Mouse (Mus musculus): ENCODE data around the gene Grm4. TPM values are rescaled to one million over a fixed set of nuclear protein-coding genes. Genes with fewer than 3 reads are reported as not detected.

Gene Grm4
- total RNA-seq, 2 experiments from 2014 or later, result 0.11 to 0.44 TPM

Other genes with a start within 250 kb of the Grm4 start
- gene Hmga1, start 35.1 kb upstream of the Grm4 start, total RNA-seq (2021), result 10 to 100 TPM; 35.2 to 42.0 TPM
- gene AI413582, start 44.4 kb upstream of the Grm4 start, total RNA-seq (2021), result 1 to 10 TPM; 7.3 to 7.7 TPM
- gene Nudt3, start 102.1 kb upstream of the Grm4 start, total RNA-seq (2021), result 100 to 1,000 TPM; 343 TPM
- under 1 TPM in 1 of 2 experiments, not detected in 1; 0.94 TPM for gene RPS10-NUDT3, start 113.8 kb upstream of the Grm4 start, total RNA-seq (2021)
- gene Rps10, start 115.3 kb upstream of the Grm4 start, total RNA-seq (2021), result 100 to 1,000 TPM; 476 to 516 TPM
- under 1 TPM; 0.25 to 0.62 TPM for gene Pacsin1, start 134.1 kb upstream of the Grm4 start, total RNA-seq (2021)
- gene Spdef, start 207.6 kb upstream of the Grm4 start, total RNA-seq (2021), result not detected